Mouse (Mus musculus) forebrain, embryonic 13.5 days (tissue): ENCODE measurements around the gene Ppp1r12b. TPM values are rescaled to one million over a fixed set of nuclear protein-coding genes. Genes with fewer than 3 reads are reported as not detected.

ENCODE experiments used
- ATAC-seq: fragments of 200-750 bp; cut with Nextera tagmentation; 2 replicates; pipeline ENCODE4 v1.8.0; 2017
- H3K27ac ChIP-seq: fragments of 300-500 bp; sonication (generic); 2 replicates; pipeline ENCODE4 v1.5.1; 2015; ENCODE audit warnings: inconsistent platforms, mild to moderate bottlenecking, moderate library complexity
- H3K27me3 ChIP-seq: fragments of 300-500 bp; sonication (generic); 2 replicates; pipeline ENCODE4 v1.6.1; 2015; ENCODE audit warnings: mild to moderate bottlenecking, inconsistent platforms
- H3K36me3 ChIP-seq: fragments of 300-500 bp; sonication (generic); 2 replicates; pipeline ENCODE4 v1.6.1; 2015; ENCODE audit warnings: mild to moderate bottlenecking, inconsistent platforms; ENCODE audit not compliant: poor library complexity, severe bottlenecking
- H3K4me1 ChIP-seq: fragments of 300-500 bp; sonication (generic); 2 replicates; pipeline ENCODE4 v1.6.1; 2015; ENCODE audit warnings: inconsistent platforms
- H3K4me2 ChIP-seq: fragments of 300-500 bp; sonication (generic); 2 replicates; pipeline ENCODE4 v1.6.1; 2015; ENCODE audit warnings: inconsistent platforms, mild to moderate bottlenecking, moderate library complexity
- H3K4me3 ChIP-seq: fragments of 300-500 bp; sonication (generic); 2 replicates; pipeline ENCODE4 v1.5.1; 2015; ENCODE audit warnings: mild to moderate bottlenecking, inconsistent platforms
- H3K9ac ChIP-seq: fragments of 300-500 bp; sonication (generic); 2 replicates; pipeline ENCODE4 v1.6.1; 2015; ENCODE audit warnings: mild to moderate bottlenecking, inconsistent platforms
- H3K9me3 ChIP-seq: fragments of 300-500 bp; sonication (generic); replicated peaks from 2 replicates; pipeline ENCODE4 v1.6.1; 2016; ENCODE audit warnings: inconsistent platforms
- WGBS: fragments of 180-500 bp; shearing (Covaris S2); methylation state at CpG from one replicate; pipeline ENCODE4 v1.1.7; 2015; 5-methylcytosine and 5-hydroxymethylcytosine counted together
- microRNA-seq: library from miRNA; unstranded; fragments of <30 nt; microRNA quantifications from one replicate; pipeline ENCODE4, GENCODE M21; 2016
- polyA plus RNA-seq: library from polyadenylated mRNA; unstranded; fragments of >200 nt; fragmentation: Nextera tagmentation; extraction: Ambion mirVana; gene quantifications from 2 replicates; pipeline ENCODE4 v1.2.1, GENCODE M21; 2015

The Ppp1r12b gene
- polyA plus RNA-seq, 1 experiment from 2014 or later = 11.2 TPM

DNA sequence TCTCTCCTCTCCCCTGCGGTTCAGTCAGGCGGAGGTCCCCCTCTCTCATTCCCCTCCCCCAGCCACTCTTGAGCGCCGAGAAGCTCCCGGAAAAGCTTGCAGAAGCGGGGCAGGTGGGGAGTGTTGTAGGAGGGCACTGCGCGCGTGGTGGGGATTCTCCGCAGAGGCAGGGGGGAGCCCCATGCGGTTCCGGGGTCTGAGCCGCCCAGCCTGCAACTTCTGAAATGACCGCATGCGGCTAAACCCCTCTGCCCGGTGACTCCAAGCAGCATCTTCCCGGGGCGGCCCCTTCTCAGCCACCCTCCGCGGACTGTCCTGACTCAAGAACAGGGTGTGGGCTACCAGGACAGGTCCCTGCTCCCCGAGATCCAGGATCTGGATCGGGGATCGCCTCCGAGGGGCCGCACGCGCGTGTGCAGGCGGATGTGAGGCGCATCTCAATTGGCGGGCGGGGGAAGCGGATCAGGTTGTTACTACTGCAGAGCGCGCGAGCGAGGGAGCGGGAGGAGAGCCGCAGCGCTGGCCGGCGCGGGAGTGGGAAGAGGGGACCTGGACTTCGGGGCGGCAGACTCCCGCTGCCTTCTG is 246.8 kb downstream of the Ppp1r12b start:
- H3K4me1 ChIP-seq = peaks cover 41% of the 10 kb centered on the region
- under 1% methylated on average over 46 of the region's 46 CpGs for WGBS
- H3K4me2 ChIP-seq = peak overlapping the region; percentile 99
- ATAC-seq = peak; percentile 63
- H3K4me3 ChIP-seq = peak overlapping the region; percentile 61
- peaks cover 61% of the 10 kb centered on the region for H3K27me3 ChIP-seq
- H3K27ac ChIP-seq = no peak overlapping the region; the same call in 1 of the 2 replicates
- no peaks in the 10 kb centered on the region for H3K36me3 ChIP-seq
- no peaks in the 10 kb centered on the region for H3K9me3 ChIP-seq
- peak overlapping the region; percentile 76 for H3K9ac ChIP-seq

DNA sequence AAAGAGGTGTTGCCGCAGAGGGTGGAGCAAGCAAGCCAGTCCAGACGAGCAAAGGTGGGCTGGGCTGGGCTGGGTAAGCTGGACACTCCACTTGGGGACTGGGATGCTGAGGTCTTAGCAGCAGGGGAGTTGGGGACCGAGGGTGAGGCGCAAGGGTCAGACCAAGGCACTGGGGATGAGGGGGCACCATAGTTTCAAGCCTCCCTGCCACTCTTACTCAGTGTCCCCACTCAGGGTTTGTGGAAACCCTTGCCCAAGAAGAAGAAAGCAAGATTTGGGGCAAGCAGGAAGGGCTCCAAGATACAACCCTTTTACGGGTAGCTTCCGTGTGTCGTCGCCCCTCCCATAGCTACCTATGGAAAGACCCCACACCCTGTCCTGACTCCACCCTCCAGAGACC is 247.5 kb downstream of the Ppp1r12b start:
- ATAC-seq = peak; percentile 7; the same call in 1 of the 2 replicates
- 10% methylated on average over 8 of the region's 8 CpGs for WGBS
- H3K4me1 ChIP-seq = peaks cover 34% of the 10 kb centered on the region
- H3K27ac ChIP-seq = no peak overlapping the region
- H3K9ac ChIP-seq = peak overlapping the region; percentile 76; the same call in 1 of the 2 replicates
- H3K4me2 ChIP-seq = peak overlapping the region; percentile 99
- H3K4me3 ChIP-seq = peak overlapping the region; percentile 61
- H3K9me3 ChIP-seq = no peaks in the 10 kb centered on the region
- H3K27me3 ChIP-seq = peaks cover 61% of the 10 kb centered on the region
- H3K36me3 ChIP-seq = no peaks in the 10 kb centered on the region

DNA sequence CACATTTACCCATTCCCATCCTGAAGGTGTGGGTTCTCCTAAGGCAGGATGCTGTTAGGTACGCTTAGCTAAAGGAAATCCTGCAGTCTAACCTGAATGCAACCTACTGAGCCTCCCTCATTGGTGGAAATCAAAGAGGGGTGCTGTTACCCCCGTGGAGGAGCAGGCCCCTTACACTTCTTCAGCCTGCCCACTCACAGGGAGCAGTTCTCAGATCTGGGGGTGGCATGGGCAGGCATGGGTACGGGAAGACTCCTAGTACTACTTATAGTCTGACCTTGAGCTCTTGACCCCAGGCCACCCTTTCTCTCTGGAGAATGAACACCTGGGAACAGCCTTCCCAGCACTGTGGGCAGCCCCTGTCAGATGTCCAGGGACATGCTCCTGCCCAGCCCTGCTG is 248.2 kb downstream of the Ppp1r12b start:
- peaks cover 34% of the 10 kb centered on the region for H3K4me1 ChIP-seq
- no peak overlapping the region for H3K9ac ChIP-seq
- H3K9me3 ChIP-seq = no peaks in the 10 kb centered on the region
- H3K27ac ChIP-seq = no peak overlapping the region
- H3K36me3 ChIP-seq = no peaks in the 10 kb centered on the region
- 71% methylated on average over 3 of the region's 3 CpGs for WGBS
- no peak for ATAC-seq
- peaks cover 61% of the 10 kb centered on the region for H3K27me3 ChIP-seq
- H3K4me3 ChIP-seq = no peak overlapping the region
- no peak overlapping the region for H3K4me2 ChIP-seq

DNA sequence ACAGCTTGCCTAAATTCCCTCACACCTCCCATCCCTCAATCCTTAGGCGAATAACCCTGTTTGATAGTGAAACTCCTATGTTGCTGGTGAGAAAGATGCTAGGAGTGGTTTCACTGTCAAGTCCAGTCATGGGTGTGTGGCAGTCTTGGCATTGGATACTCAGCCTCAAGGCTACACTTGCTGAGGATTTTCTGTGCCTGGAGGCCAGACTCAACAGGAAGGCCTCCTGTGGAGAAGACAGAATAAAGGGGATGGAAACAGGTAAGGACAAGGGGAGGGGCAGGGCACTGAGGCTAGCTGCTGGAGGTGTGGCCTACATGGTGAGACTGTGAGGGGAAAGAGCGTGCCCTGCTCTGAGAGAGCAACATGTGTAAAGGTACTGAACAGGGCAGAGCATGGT is 249.2 kb downstream of the Ppp1r12b start:
- ATAC-seq = no peak
- WGBS = 43% methylated on average over 2 of the region's 2 CpGs
- H3K27me3 ChIP-seq = peaks cover 57% of the 10 kb centered on the region

More for the DNA sequence above, 249.2 kb downstream of the Ppp1r12b start:
- H3K4me1 ChIP-seq = peaks cover 32% of the 10 kb centered on the region
- no peak overlapping the region for H3K4me2 ChIP-seq
- no peak overlapping the region for H3K9ac ChIP-seq
- no peaks in the 10 kb centered on the region for H3K36me3 ChIP-seq
- no peak overlapping the region for H3K27ac ChIP-seq
- no peaks in the 10 kb centered on the region for H3K9me3 ChIP-seq
- H3K4me3 ChIP-seq = no peak overlapping the region

Small RNAs within 50 kb of the gene (microRNA-seq; reads per million reads assigned to microRNA genes)
- not detected for gene Gm22232

Other genes with a start within 250 kb of the Ppp1r12b start
- 46.6 and 48.6 TPM in 2 replicates for gene Ube2t, start 6.6 kb upstream of the Ppp1r12b start, polyA plus RNA-seq
- gene Lgr6, start 149.3 kb upstream of the Ppp1r12b start, polyA plus RNA-seq = 0.15 and 0.30 TPM in 2 replicates
- 0.34 and 0.53 TPM in 2 replicates for gene Ptpn7, start 176.8 kb upstream of the Ppp1r12b start, polyA plus RNA-seq
- 161 and 162 TPM in 2 replicates for gene Arl8a, start 190.9 kb upstream of the Ppp1r12b start, polyA plus RNA-seq
- not detected in 2 replicates for gene Gpr37l1, start 211.7 kb upstream of the Ppp1r12b start, polyA plus RNA-seq